Comparison of ENCODE assay signal across 10 mouse cellular contexts in genomic region chrX:159903421-159903820, GRCm38 (mm10).
"Had no signal": no experiment of that assay in that cellular context is flagged by ENCODE, and none has a peak within 500 bp of the region (broad histone marks: within the 10 kb centered on the region; RNA-seq: fewer than 3 reads in every experiment).

No protein-coding gene starts in this region.

- DNase-seq: kidney, adult 9 months; kidney, postnatal 14 days; kidney, postnatal 4 days; left cerebral cortex, postnatal 4 days; liver, postnatal 0 days; lung, embryonic 14.5 days; retina, postnatal 1 day; right cerebral cortex, postnatal 25 days; spleen, adult 18-20 months; thymus, postnatal 25 days had no signal
